Mouse (Mus musculus): ENCODE results near the gene Lnx1. TPM values are rescaled to one million over a fixed set of nuclear protein-coding genes. Genes with fewer than 3 reads are reported as not detected.
A peak's percentile ranks its signal among the peaks of the same experiment; 100 is the strongest.

Gene Lnx1
- polyA plus RNA-seq, 1 experiment from 2014 or later = 4.8 TPM

- Histone ChIP-seq H3K9ac (no peak overlapping the region), H3K4me3 (ENCODE audit: low read depth, low read length) (no peak overlapping the region), H3K4me2 (no peak overlapping the region), H3K9me3 (ENCODE audit: low read depth, low read length) (no peaks in the 10 kb centered on the region), H3K4me1 (ENCODE audit: insufficient read depth) (no peaks in the 10 kb centered on the region), H3K27me3 (ENCODE audit: insufficient read depth, low read length) (no peaks in the 10 kb centered on the region), H3K36me3 (ENCODE audit: insufficient read depth) (no peaks in the 10 kb centered on the region), H3K27ac (ENCODE audit: low read depth) (no peak overlapping the region)
- DNase-seq (no peak), ATAC-seq (ENCODE audit: insufficient read depth) (no peak)
- no peak for TF ChIP-seq CTCF (IDR thresholded peaks at IDR 0.05; ENCODE audit: low read depth)
- WGBS = 85% methylated on average over 12 of the region's 12 CpGs
Observed at GRCm38 (mm10) chr5:74628001-74628400, 74.7 kb downstream of the Lnx1 start.

- TF ChIP-seq CTCF (IDR thresholded peaks at IDR 0.05; ENCODE audit: low read depth) = no peak
Observed at GRCm38 (mm10) chr5:74624385-74624784, 78.3 kb downstream of the Lnx1 start.

GRCm38 (mm10) chr5:74623316-74624000 lies 79.3 kb downstream of the Lnx1 start:
- Histone ChIP-seq H3K27me3 (ENCODE audit: insufficient read depth, low read length) (no peaks in the 10 kb centered on the region), H3K4me1 (ENCODE audit: insufficient read depth) (no peaks in the 10 kb centered on the region), H3K4me2 (no peak overlapping the region), H3K9me3 (ENCODE audit: low read depth, low read length) (no peaks in the 10 kb centered on the region), H3K36me3 (ENCODE audit: insufficient read depth) (no peaks in the 10 kb centered on the region), H3K4me3 (ENCODE audit: low read depth, low read length) (no peak overlapping the region), H3K9ac (no peak overlapping the region), H3K27ac (ENCODE audit: low read depth) (no peak overlapping the region)
- DNase-seq = no peak
- no peak for ATAC-seq (ENCODE audit: insufficient read depth)
- WGBS = 92% methylated on average over 14 of the region's 14 CpGs
- no peak for TF ChIP-seq CTCF (IDR thresholded peaks at IDR 0.05; ENCODE audit: low read depth)

More at GRCm38 (mm10) chr5:74624385-74624784, 78.3 kb downstream of the Lnx1 start:
- Histone ChIP-seq H3K27ac (ENCODE audit: low read depth) (no peak overlapping the region), H3K4me2 (no peak overlapping the region), H3K36me3 (ENCODE audit: insufficient read depth) (no peaks in the 10 kb centered on the region), H3K9me3 (ENCODE audit: low read depth, low read length) (no peaks in the 10 kb centered on the region), H3K9ac (no peak overlapping the region), H3K27me3 (ENCODE audit: insufficient read depth, low read length) (no peaks in the 10 kb centered on the region), H3K4me1 (ENCODE audit: insufficient read depth) (no peaks in the 10 kb centered on the region), H3K4me3 (ENCODE audit: low read depth, low read length) (no peak overlapping the region)
- no peak for DNase-seq
- no peak for ATAC-seq (ENCODE audit: insufficient read depth)
- 50% methylated on average over 5 of the region's 5 CpGs for WGBS

GRCm38 (mm10) chr5:74621691-74622470 lies 80.8 kb downstream of the Lnx1 start:
- H3K4me2 ChIP-seq = no peak overlapping the region
- TF ChIP-seq CTCF (IDR thresholded peaks at IDR 0.05; ENCODE audit: low read depth) = no peak
- H3K36me3 ChIP-seq (ENCODE audit: insufficient read depth) = no peaks in the 10 kb centered on the region
- H3K4me3 ChIP-seq (ENCODE audit: low read depth, low read length) = no peak overlapping the region
- WGBS = 38% methylated on average over 7 of the region's 7 CpGs
- H3K27ac ChIP-seq (ENCODE audit: low read depth) = no peak overlapping the region
- no peaks in the 10 kb centered on the region for H3K4me1 ChIP-seq (ENCODE audit: insufficient read depth)
- DNase-seq (no peak), ATAC-seq (ENCODE audit: insufficient read depth) (no peak)
- H3K9me3 ChIP-seq (ENCODE audit: low read depth, low read length) = no peaks in the 10 kb centered on the region
- H3K9ac ChIP-seq = no peak overlapping the region
- H3K27me3 ChIP-seq (ENCODE audit: insufficient read depth, low read length) = no peaks in the 10 kb centered on the region

- TF ChIP-seq CTCF (IDR thresholded peaks at IDR 0.05; ENCODE audit: low read depth) = peak; percentile 59
- peak; percentile 61 for DNase-seq
- no peak overlapping the region for H3K9ac ChIP-seq
- WGBS = 62% methylated on average over 3 of the region's 3 CpGs
- no peaks in the 10 kb centered on the region for H3K9me3 ChIP-seq (ENCODE audit: low read depth, low read length)
- no peak overlapping the region for H3K4me3 ChIP-seq (ENCODE audit: low read depth, low read length)
- H3K27me3 ChIP-seq (ENCODE audit: insufficient read depth, low read length) = no peaks in the 10 kb centered on the region
- H3K4me1 ChIP-seq (ENCODE audit: insufficient read depth) = no peaks in the 10 kb centered on the region
- no peak overlapping the region for H3K27ac ChIP-seq (ENCODE audit: low read depth)
- no peak overlapping the region for H3K4me2 ChIP-seq
- no peak for ATAC-seq (ENCODE audit: insufficient read depth)
- no peaks in the 10 kb centered on the region for H3K36me3 ChIP-seq (ENCODE audit: insufficient read depth)
Observed at GRCm38 (mm10) chr5:74618573-74619059, 84.1 kb downstream of the Lnx1 start.

GRCm38 (mm10) chr5:74617816-74618572 lies 84.7 kb downstream of the Lnx1 start:
- TF ChIP-seq CTCF (IDR thresholded peaks at IDR 0.05; ENCODE audit: low read depth) = no peak

More at GRCm38 (mm10) chr5:74617816-74618572, 84.7 kb downstream of the Lnx1 start:
- Histone ChIP-seq H3K27me3 (ENCODE audit: insufficient read depth, low read length) (no peaks in the 10 kb centered on the region), H3K27ac (ENCODE audit: low read depth) (no peak overlapping the region), H3K9me3 (ENCODE audit: low read depth, low read length) (no peaks in the 10 kb centered on the region), H3K9ac (no peak overlapping the region), H3K4me1 (ENCODE audit: insufficient read depth) (0 out of 2 replicates have a peak, but pooled peaks cover 3% of the 10 kb centered on the region), H3K36me3 (ENCODE audit: insufficient read depth) (no peaks in the 10 kb centered on the region), H3K4me3 (ENCODE audit: low read depth, low read length) (no peak overlapping the region), H3K4me2 (no peak overlapping the region)
- ATAC-seq (ENCODE audit: insufficient read depth) (no peak), DNase-seq (no peak)
- WGBS = 34% methylated on average over 13 of the region's 13 CpGs

All from lung, embryonic 14.5 days (tissue).